Mouse (Mus musculus) liver, embryonic 13.5 days (tissue): Measurements from ENCODE around the gene B3gnt6. TPM values are rescaled to one million over a fixed set of nuclear protein-coding genes. Genes with fewer than 3 reads are reported as not detected.
A peak's percentile ranks its signal among the peaks of the same experiment; 100 is the strongest.
"Not testable (repeated sequence)": the region's sequence is repeated elsewhere in the genome, so short reads cannot be mapped to it uniquely, and the experiment has no call there.

Experiments
- ATAC-seq: fragments of 200-750 bp; cut with Nextera tagmentation; 2 replicates; pipeline ENCODE4 v1.8.0; 2017; ENCODE audit warnings: low read depth, mild to moderate bottlenecking, moderate number of reproducible peaks, moderate library complexity
- DNase-seq: peaks from one replicate; pipeline ENCODE4 v3.0.0; 2022
- H3K27ac ChIP-seq: fragments of 300-500 bp; sonication (generic); 2 replicates; pipeline ENCODE4 v1.5.1; 2015; ENCODE audit warnings: moderate library complexity, mild to moderate bottlenecking, inconsistent platforms
- H3K27me3 ChIP-seq: fragments of 300-500 bp; sonication (generic); 2 replicates; pipeline ENCODE4 v1.6.1; 2015; ENCODE audit warnings: mild to moderate bottlenecking, inconsistent platforms
- H3K36me3 ChIP-seq: fragments of 300-500 bp; sonication (generic); 2 replicates; pipeline ENCODE4 v1.6.1; 2015; ENCODE audit warnings: mild to moderate bottlenecking, inconsistent platforms
- H3K4me1 ChIP-seq: fragments of 300-500 bp; sonication (generic); replicated peaks from 2 replicates; pipeline ENCODE4 v1.6.1; 2015; ENCODE audit warnings: inconsistent platforms
- H3K4me2 ChIP-seq: fragments of 300-500 bp; sonication (generic); 2 replicates; pipeline ENCODE4 v1.6.1; 2015; ENCODE audit warnings: inconsistent platforms, mild to moderate bottlenecking, moderate library complexity
- H3K4me3 ChIP-seq: fragments of 300-500 bp; sonication (generic); replicated peaks from 2 replicates; pipeline ENCODE4 v1.5.1; 2015; ENCODE audit warnings: mild to moderate bottlenecking, inconsistent platforms
- H3K9ac ChIP-seq: fragments of 300-500 bp; sonication (generic); 2 replicates; pipeline ENCODE4 v1.6.1; 2015; ENCODE audit warnings: mild to moderate bottlenecking, inconsistent platforms
- H3K9me3 ChIP-seq: fragments of 300-500 bp; sonication (generic); replicated peaks from 2 replicates; pipeline ENCODE4 v1.6.1; 2016; ENCODE audit warnings: inconsistent platforms
- WGBS: fragments of 180-500 bp; shearing (Covaris S2); methylation state at CpG from one replicate; pipeline ENCODE4 v1.1.7; 2015; ENCODE audit not compliant: insufficient replicate concordance; 5-methylcytosine and 5-hydroxymethylcytosine counted together
- polyA plus RNA-seq: library from polyadenylated mRNA; unstranded; fragments of >200 nt; fragmentation: Nextera tagmentation; extraction: Ambion mirVana; gene quantifications from 2 replicates; pipeline ENCODE4 v1.2.1, GENCODE M21; 2015

The B3gnt6 gene
- polyA plus RNA-seq, 1 experiment from 2014 or later = not detected

GRCm38 (mm10) chr7:98191571-98192250, 7.6 kb downstream of the B3gnt6 start:
- Histone ChIP-seq H3K4me1 (peaks cover 32% of the 10 kb centered on the region), H3K4me2 (no peak overlapping the region), H3K9me3 (no peaks in the 10 kb centered on the region), H3K9ac (no peak overlapping the region), H3K27me3 (peaks cover 52% of the 10 kb centered on the region), H3K36me3 (no peaks in the 10 kb centered on the region), H3K4me3 (no peak overlapping the region), H3K27ac (no peak overlapping the region)
- ATAC-seq (peak; percentile 24; the same call in 1 of the 2 replicates), DNase-seq (no peak)
- 58% methylated on average over 17 of the region's 17 CpGs for WGBS

- Histone ChIP-seq H3K4me3 (no peak overlapping the region), H3K9me3 (no peaks in the 10 kb centered on the region), H3K27me3 (peaks cover 40% of the 10 kb centered on the region), H3K4me2 (no peak overlapping the region), H3K36me3 (no peaks in the 10 kb centered on the region), H3K27ac (peak overlapping the region; percentile 19; the same call in 1 of the 2 replicates), H3K9ac (no peak overlapping the region), H3K4me1 (peaks cover 36% of the 10 kb centered on the region)
- WGBS = 54% methylated on average over 1 of the region's 1 CpGs
- DNase-seq (no peak), ATAC-seq (no peak)
Observed at GRCm38 (mm10) chr7:98190578-98190977, 8.7 kb downstream of the B3gnt6 start.

GRCm38 (mm10) chr7:98189745-98190144, 9.5 kb downstream of the B3gnt6 start:
- no peak overlapping the region for H3K4me3 ChIP-seq
- no peaks in the 10 kb centered on the region for H3K36me3 ChIP-seq
- H3K27ac ChIP-seq = peak overlapping the region; percentile 19; the same call in 1 of the 2 replicates
- 24% methylated on average over 3 of the region's 3 CpGs for WGBS
- H3K4me2 ChIP-seq = no peak overlapping the region
- H3K4me1 ChIP-seq = peaks cover 41% of the 10 kb centered on the region
- peak; percentile 63; the same call in 1 of the 2 replicates for ATAC-seq
- no peaks in the 10 kb centered on the region for H3K9me3 ChIP-seq
- H3K9ac ChIP-seq = 0 out of 2 replicates have a peak overlapping the region, but pooled peaks have one; percentile 18
- peaks cover 32% of the 10 kb centered on the region for H3K27me3 ChIP-seq
- no peak for DNase-seq

GRCm38 (mm10) chr7:98188680-98189079, 10.6 kb downstream of the B3gnt6 start:
- DNase-seq = no peak
- peaks cover 32% of the 10 kb centered on the region for H3K4me1 ChIP-seq
- no peak overlapping the region for H3K4me2 ChIP-seq
- peaks cover 21% of the 10 kb centered on the region for H3K27me3 ChIP-seq
- no peak overlapping the region; the same call in 1 of the 2 replicates for H3K9ac ChIP-seq
- no peaks in the 10 kb centered on the region for H3K9me3 ChIP-seq
- WGBS = 81% methylated on average over 2 of the region's 2 CpGs
- H3K27ac ChIP-seq = no peak overlapping the region
- H3K36me3 ChIP-seq = no peaks in the 10 kb centered on the region
- no peak for ATAC-seq
- no peak overlapping the region for H3K4me3 ChIP-seq

GRCm38 (mm10) chr7:98188238-98188637, 11.0 kb downstream of the B3gnt6 start:
- Histone ChIP-seq H3K4me3 (no peak overlapping the region), H3K27ac (no peak overlapping the region), H3K36me3 (no peaks in the 10 kb centered on the region), H3K4me1 (peaks cover 27% of the 10 kb centered on the region), H3K4me2 (no peak overlapping the region), H3K9me3 (no peaks in the 10 kb centered on the region), H3K27me3 (peaks cover 17% of the 10 kb centered on the region), H3K9ac (no peak overlapping the region)
- DNase-seq (no peak), ATAC-seq (no peak)
- WGBS = 84% methylated on average over 2 of the region's 2 CpGs

- not testable (repeated sequence) for H3K27ac ChIP-seq, H3K9me3 ChIP-seq, ATAC-seq, H3K36me3 ChIP-seq, H3K27me3 ChIP-seq, DNase-seq, H3K4me3 ChIP-seq, H3K4me2 ChIP-seq, H3K9ac ChIP-seq
- peaks cover 26% of the 10 kb centered on the region for H3K4me1 ChIP-seq
- WGBS = 51% methylated on average over 3 of the region's 3 CpGs
Observed at GRCm38 (mm10) chr7:98187332-98187731, 11.9 kb downstream of the B3gnt6 start.

- 76% methylated on average over 8 of the region's 8 CpGs for WGBS
- Histone ChIP-seq H3K36me3 (no peaks in the 10 kb centered on the region), H3K4me2 (no peak overlapping the region), H3K9me3 (no peaks in the 10 kb centered on the region), H3K27me3 (peaks cover under 1% of the 10 kb centered on the region), H3K4me1 (peaks cover 26% of the 10 kb centered on the region), H3K9ac (no peak overlapping the region), H3K27ac (no peak overlapping the region), H3K4me3 (no peak overlapping the region)
- DNase-seq = no peak
- no peak for ATAC-seq
Observed at GRCm38 (mm10) chr7:98186637-98187036, 12.6 kb downstream of the B3gnt6 start.

GRCm38 (mm10) chr7:98185326-98185725, 14.0 kb downstream of the B3gnt6 start:
- no peak for DNase-seq
- WGBS = 70% methylated on average over 6 of the region's 6 CpGs
- Histone ChIP-seq H3K9ac (no peak overlapping the region), H3K4me1 (peaks cover 31% of the 10 kb centered on the region), H3K27ac (no peak overlapping the region), H3K27me3 (no peaks in the 10 kb centered on the region), H3K4me2 (no peak overlapping the region), H3K9me3 (no peaks in the 10 kb centered on the region), H3K36me3 (no peaks in the 10 kb centered on the region), H3K4me3 (no peak overlapping the region)
- no peak for ATAC-seq

GRCm38 (mm10) chr7:98178560-98179231, 20.6 kb downstream of the B3gnt6 start:
- DNase-seq = no peak

GRCm38 (mm10) chr7:98177929-98178559, 21.2 kb downstream of the B3gnt6 start, which contains the start of gene Capn5:
TSS of gene Capn5 (minus strand) at chr7:98178274.
- Histone ChIP-seq H3K9ac (peak within 1 kb of the TSS; percentile 85), H3K4me1 (peaks cover 73% of the 10 kb centered on the region), H3K9me3 (no peaks in the 10 kb centered on the region), H3K27me3 (no peaks in the 10 kb centered on the region), H3K27ac (peak within 1 kb of the TSS; percentile 99), H3K36me3 (peaks cover 3% of the 10 kb centered on the region), H3K4me3 (peak within 1 kb of the TSS; percentile 81), H3K4me2 (peak within 1 kb of the TSS; percentile 93)
- peak; percentile 74 for DNase-seq
- ATAC-seq = peak; percentile 69
- WGBS = 1% methylated on average over 43 of the region's 44 CpGs

More at GRCm38 (mm10) chr7:98178560-98179231, 20.6 kb downstream of the B3gnt6 start:
- Histone ChIP-seq H3K4me2 (peak overlapping the region; percentile 93), H3K36me3 (no peaks in the 10 kb centered on the region; the same call in 1 of the 2 replicates), H3K4me1 (peaks cover 67% of the 10 kb centered on the region), H3K4me3 (peak overlapping the region; percentile 81), H3K27me3 (no peaks in the 10 kb centered on the region), H3K9me3 (no peaks in the 10 kb centered on the region), H3K9ac (peak overlapping the region; percentile 85), H3K27ac (peak overlapping the region; percentile 99)
- ATAC-seq = peak; percentile 5; the same call in 1 of the 2 replicates
- WGBS = 77% methylated on average over 5 of the region's 5 CpGs

- peaks cover 8% of the 10 kb centered on the region for H3K36me3 ChIP-seq
- peak overlapping the region; percentile 85 for H3K9ac ChIP-seq
- H3K4me2 ChIP-seq = peak overlapping the region; percentile 93
- no peaks in the 10 kb centered on the region for H3K9me3 ChIP-seq
- H3K27me3 ChIP-seq = no peaks in the 10 kb centered on the region
- DNase-seq (no peak), ATAC-seq (no peak)
- H3K4me3 ChIP-seq = peak overlapping the region; percentile 81
- H3K4me1 ChIP-seq = peaks cover 78% of the 10 kb centered on the region
- WGBS = 2% methylated on average over 9 of the region's 9 CpGs
- H3K27ac ChIP-seq = peak overlapping the region; percentile 99
Observed at GRCm38 (mm10) chr7:98177566-98177928, 21.7 kb downstream of the B3gnt6 start.
